Mouse (Mus musculus) embryonic fibroblast, embryonic 13.5 days (primary cell): ENCODE data around the gene Dlx6. TPM values are rescaled to one million over a fixed set of nuclear protein-coding genes. Genes with fewer than 3 reads are reported as not detected.

Source experiments
- H3K27ac ChIP-seq: 2 replicates; pipeline ENCODE4 v1.5.1; 2012; ENCODE audit warnings: low read length, control low read depth, inconsistent platforms; ENCODE audit not compliant: insufficient read depth
- H3K4me1 ChIP-seq: 2 replicates; pipeline ENCODE4 v1.6.1; 2011; ENCODE audit warnings: low read length; ENCODE audit not compliant: control insufficient read depth, insufficient read depth
- H3K4me3 ChIP-seq: 2 replicates; pipeline ENCODE4 v1.5.1; 2011; ENCODE audit warnings: mild to moderate bottlenecking, control low read depth, low read length; ENCODE audit not compliant: insufficient read depth
- CTCF ChIP-seq: IDR thresholded peaks from 2 replicates; pipeline ENCODE4 v1.5.1; 2011; ENCODE audit warnings: mild to moderate bottlenecking, control low read depth, low read length, moderate library complexity, borderline replicate concordance; ENCODE audit not compliant: insufficient read depth
- POLR2A ChIP-seq: IDR thresholded peaks from 2 replicates; pipeline ENCODE4 v1.6.1; 2011; ENCODE audit warnings: low read depth, mild to moderate bottlenecking, control low read depth, low read length, moderate library complexity
- polyA plus RNA-seq: library from polyadenylated mRNA; stranded (reverse); fragments of >200 nt; gene quantifications from 2 replicates; pipeline ENCODE4 v1.2.4, GENCODE M21; 2011; ENCODE audit warnings: low read depth; ENCODE audit not compliant: missing spikeins, insufficient read length

Gene Dlx6
- 1.0 TPM in 1 of 2 replicates, not detected in the other for polyA plus RNA-seq

GRCm38 (mm10) chr6:6863160-6863870, at the start of gene Dlx6:
Gene Dlx6 (plus strand): TSS chr6:6863334.
- H3K27ac ChIP-seq, result no peak within 1 kb of the TSS

GRCm38 (mm10) chr6:6816821-6817220, 46.3 kb upstream of the Dlx6 start:
- Histone ChIP-seq H3K4me3 (no peak overlapping the region), H3K27ac (no peak overlapping the region), H3K4me1 (no peaks in the 10 kb centered on the region)
- no peak for TF ChIP-seq CTCF
- TF ChIP-seq POLR2A, result no peak

More at GRCm38 (mm10) chr6:6863160-6863870, at the start of gene Dlx6:
- Histone ChIP-seq H3K4me1 (0 out of 2 replicates have a peak, but pooled peaks cover 3% of the 10 kb centered on the region), H3K4me3 (peak within 1 kb of the TSS; percentile 43)
- TF ChIP-seq POLR2A, result no peak
- TF ChIP-seq CTCF, result no peak

GRCm38 (mm10) chr6:6818036-6818788, 44.9 kb upstream of the Dlx6 start:
- Histone ChIP-seq H3K27ac (no peak overlapping the region), H3K4me1 (no peaks in the 10 kb centered on the region), H3K4me3 (no peak overlapping the region)
- TF ChIP-seq POLR2A (no peak), CTCF (no peak)

- Histone ChIP-seq H3K27ac (no peak overlapping the region), H3K4me1 (no peaks in the 10 kb centered on the region), H3K4me3 (no peak overlapping the region)
- TF ChIP-seq POLR2A (no peak), CTCF (no peak)
Measured at GRCm38 (mm10) chr6:6819134-6819533, 44.0 kb upstream of the Dlx6 start.

GRCm38 (mm10) chr6:6825313-6825712, 37.8 kb upstream of the Dlx6 start:
- H3K4me3 ChIP-seq, result no peak overlapping the region

GRCm38 (mm10) chr6:6826861-6827260, 36.3 kb upstream of the Dlx6 start:
- 0 out of 2 replicates have a peak, but pooled peaks cover 2% of the 10 kb centered on the region for H3K4me1 ChIP-seq
- no peak overlapping the region for H3K27ac ChIP-seq
- TF ChIP-seq POLR2A (no peak), CTCF (no peak)

More at GRCm38 (mm10) chr6:6825313-6825712, 37.8 kb upstream of the Dlx6 start:
- Histone ChIP-seq H3K4me1 (no peaks in the 10 kb centered on the region), H3K27ac (no peak overlapping the region)
- TF ChIP-seq POLR2A, result no peak
- TF ChIP-seq CTCF, result no peak

GRCm38 (mm10) chr6:6830446-6830845, 32.7 kb upstream of the Dlx6 start:
- TF ChIP-seq POLR2A (no peak), CTCF (no peak)
- Histone ChIP-seq H3K4me3 (no peak overlapping the region), H3K27ac (peak overlapping the region; percentile 81), H3K4me1 (0 out of 2 replicates have a peak, but pooled peaks cover 2% of the 10 kb centered on the region)

More at GRCm38 (mm10) chr6:6826861-6827260, 36.3 kb upstream of the Dlx6 start:
- H3K4me3 ChIP-seq, result no peak overlapping the region

GRCm38 (mm10) chr6:6833301-6833700, 29.8 kb upstream of the Dlx6 start:
- Histone ChIP-seq H3K4me3 (no peak overlapping the region), H3K27ac (no peak overlapping the region), H3K4me1 (0 out of 2 replicates have a peak, but pooled peaks cover 2% of the 10 kb centered on the region)
- TF ChIP-seq POLR2A (no peak), CTCF (no peak)

GRCm38 (mm10) chr6:6848541-6848940, 14.6 kb upstream of the Dlx6 start:
- Histone ChIP-seq H3K4me1 (peaks cover 2% of the 10 kb centered on the region; the same call in 1 of the 2 replicates), H3K4me3 (no peak overlapping the region), H3K27ac (no peak overlapping the region)
- TF ChIP-seq POLR2A (no peak), CTCF (no peak)
